Mouse (Mus musculus): ENCODE measurements around the gene Cdc42se2. TPM values are rescaled to one million over a fixed set of nuclear protein-coding genes. Genes with fewer than 3 reads are reported as not detected.

Cdc42se2 gene
- polyA plus RNA-seq, 1 experiment from 2014 or later: 98.6 TPM

DNA sequence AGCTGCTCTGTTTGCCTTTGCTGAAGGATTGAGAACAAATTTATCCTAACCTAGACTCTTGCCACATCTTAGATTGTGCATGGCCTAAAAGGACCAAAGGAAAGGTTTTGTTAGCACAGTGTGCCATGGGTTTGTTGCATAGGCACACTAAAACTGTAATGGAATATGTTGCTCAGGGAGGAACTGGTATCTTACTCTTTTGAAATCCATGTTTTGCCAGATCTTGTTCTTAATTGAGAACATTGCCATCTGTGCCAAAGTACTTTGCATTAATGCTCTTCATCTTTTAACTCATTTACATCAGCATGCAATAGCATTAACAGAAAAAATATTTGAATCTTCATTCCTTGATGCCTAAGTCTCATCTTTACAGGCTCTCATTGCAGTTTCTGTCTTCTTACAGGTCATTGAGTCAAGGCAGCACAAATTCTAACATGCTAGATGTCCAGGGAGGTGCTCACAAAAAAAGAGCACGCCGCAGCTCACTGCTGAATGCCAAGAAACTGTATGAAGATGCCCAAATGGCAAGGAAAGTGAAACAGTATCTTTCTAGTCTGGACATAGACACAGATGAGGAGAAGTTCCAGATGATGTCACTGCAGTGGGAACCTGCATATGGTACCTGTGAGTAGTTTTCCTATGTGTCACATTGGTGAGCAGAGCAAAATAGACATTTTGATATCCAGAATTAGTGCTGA is 111.5 kb downstream of the Cdc42se2 start:
- Histone ChIP-seq H3K4me2 (replicated peaks; ENCODE audit: low read depth, low read length) (no peak overlapping the region), H3K4me3 (ENCODE audit: low read length) (no peak overlapping the region), H3K4me1 (ENCODE audit: insufficient read depth, low read length) (no peaks in the 10 kb centered on the region), H3K9me3 (ENCODE audit: low read length) (no peaks in the 10 kb centered on the region), H3K27me3 (ENCODE audit: insufficient read depth, low read length) (no peaks in the 10 kb centered on the region), H3K9ac (replicated peaks; ENCODE audit: low read length) (no peak overlapping the region), H3K36me3 (ENCODE audit: insufficient read depth, low read length) (peaks cover 25% of the 10 kb centered on the region), H3K27ac (ENCODE audit: low read length) (no peak overlapping the region)
- no peak for ATAC-seq (ENCODE audit: low FRiP score, low TSS enrichment)
- WGBS: 94% methylated on average over 2 of the region's 2 CpGs

- no peak overlapping the region for H3K9ac ChIP-seq (replicated peaks; ENCODE audit: low read length)
- WGBS: 67% methylated on average over 8 of the region's 8 CpGs
- no peak for ATAC-seq (ENCODE audit: low FRiP score, low TSS enrichment)
Measured at GRCm38 (mm10) chr11:54673575-54674298, 113.7 kb downstream of the Cdc42se2 start.

More at GRCm38 (mm10) chr11:54673575-54674298, 113.7 kb downstream of the Cdc42se2 start:
- no peaks in the 10 kb centered on the region for H3K27me3 ChIP-seq (ENCODE audit: insufficient read depth, low read length)
- no peak overlapping the region for H3K27ac ChIP-seq (ENCODE audit: low read length)
- H3K4me1 ChIP-seq (ENCODE audit: insufficient read depth, low read length): no peaks in the 10 kb centered on the region
- H3K4me3 ChIP-seq (ENCODE audit: low read length): no peak overlapping the region
- H3K9me3 ChIP-seq (ENCODE audit: low read length): no peaks in the 10 kb centered on the region
- H3K4me2 ChIP-seq (replicated peaks; ENCODE audit: low read depth, low read length): no peak overlapping the region
- H3K36me3 ChIP-seq (ENCODE audit: insufficient read depth, low read length): peaks cover 7% of the 10 kb centered on the region

Other genes starting within 250 kb of the Cdc42se2 start
- gene Lyrm7, start 73.2 kb upstream of the Cdc42se2 start, polyA plus RNA-seq (2015; fragmentation: Nextera tagmentation; extraction: Ambion mirVana): 6.3 and 9.2 TPM in 2 replicates
- gene Hint1, start 78.7 kb upstream of the Cdc42se2 start, polyA plus RNA-seq (2015; fragmentation: Nextera tagmentation; extraction: Ambion mirVana): 540 and 595 TPM in 2 replicates
- 262 and 297 TPM in 2 replicates for gene Gpx3, start 114.8 kb upstream of the Cdc42se2 start, polyA plus RNA-seq (2015; fragmentation: Nextera tagmentation; extraction: Ambion mirVana)
- gene Tnip1, start 175.2 kb upstream of the Cdc42se2 start, polyA plus RNA-seq (2015; fragmentation: Nextera tagmentation; extraction: Ambion mirVana): 20.2 and 22.0 TPM in 2 replicates
- gene Anxa6, start 245.8 kb upstream of the Cdc42se2 start, polyA plus RNA-seq (2015; fragmentation: Nextera tagmentation; extraction: Ambion mirVana): 239 and 266 TPM in 2 replicates